Mouse (Mus musculus) right cerebral cortex, postnatal 36 days (tissue): ENCODE results near the gene Gm10340.
"Not testable (repeated sequence)": the region's sequence is repeated elsewhere in the genome, so short reads cannot be mapped to it uniquely, and the experiment has no call there.

Experiments
- DNase-seq, 2 experiments: peaks; one replicate each; pipeline ENCODE4 v3.0.0; 2022; ENCODE audit warnings: low spot score in 2 of 2, mixed read lengths in 1 of 2

Gene Gm10340

GRCm38 (mm10) chr14:3133697-3134096 lies at the start of gene Gm10340:
Gene Gm10340 (plus strand): TSS chr14:3133997.
- not testable (repeated sequence) for DNase-seq

GRCm38 (mm10) chr14:3116051-3116450 lies 17.7 kb upstream of the Gm10340 start:
- DNase-seq: peak; percentile 1

GRCm38 (mm10) chr14:3187955-3188354 lies 54.2 kb downstream of the Gm10340 start, which contains the start of gene Gm5795:
Gene Gm5795 (plus strand): TSS chr14:3188255.
- not testable (repeated sequence) for DNase-seq
